Mouse (Mus musculus): ENCODE measurements around the gene Hoxd13. TPM values are rescaled to one million over a fixed set of nuclear protein-coding genes. Genes with fewer than 3 reads are reported as not detected.

Gene Hoxd13
- polyA plus RNA-seq, 1 experiment from 2014 or later = 0.57 TPM

DNA sequence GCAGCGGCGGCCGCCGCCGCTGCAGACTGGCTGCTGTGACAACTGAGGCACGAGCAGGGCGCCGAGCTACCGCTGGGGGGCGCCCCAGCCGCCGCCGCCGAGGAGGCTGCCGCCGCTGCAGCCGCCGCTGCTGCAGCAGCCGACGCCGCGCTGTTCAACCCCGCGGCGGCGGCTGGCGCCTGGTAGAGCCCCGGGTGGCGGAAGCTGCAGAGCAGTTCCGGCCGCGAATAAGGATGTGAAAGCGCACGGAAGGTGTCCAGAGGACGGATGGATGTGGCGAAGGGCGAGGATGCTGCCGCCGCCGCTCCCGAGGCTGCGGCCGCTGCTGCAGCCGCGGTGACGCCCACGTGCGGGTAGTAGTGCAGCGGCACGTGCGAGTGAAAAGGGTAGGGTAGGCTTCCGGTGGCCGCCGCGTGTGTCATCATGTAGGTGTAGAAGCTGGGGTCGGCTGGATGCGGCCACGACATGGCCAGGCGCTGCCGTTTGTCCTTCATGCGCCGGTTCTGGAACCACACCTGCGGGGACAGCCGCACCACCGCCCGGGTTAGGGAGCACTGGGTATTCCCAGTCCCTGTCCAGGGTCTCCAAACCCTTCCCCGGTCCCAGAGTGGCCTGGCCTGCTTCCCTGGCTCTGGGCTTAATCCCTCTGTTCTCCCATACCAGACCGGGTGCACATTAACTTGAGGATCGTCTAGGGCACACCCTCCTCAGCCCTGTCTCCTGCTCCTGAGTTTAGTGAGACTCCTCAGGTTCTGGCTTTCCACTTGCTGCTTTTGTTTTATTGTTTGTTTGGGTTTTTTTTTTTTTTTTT is 12.1 kb upstream of the Hoxd13 start:
- under 1% methylated on average over 54 of the region's 69 CpGs for WGBS
- H3K4me1 ChIP-seq = peaks cover 17% of the 10 kb centered on the region
- H3K9me3 ChIP-seq = no peaks in the 10 kb centered on the region
- ATAC-seq (ENCODE audit: low FRiP score, low read depth) = peak; percentile 32; the same call in 1 of the 2 replicates
- no peak overlapping the region for H3K27ac ChIP-seq
- peak overlapping the region; percentile 62 for H3K4me2 ChIP-seq (replicated peaks)
- no peaks in the 10 kb centered on the region for H3K36me3 ChIP-seq
- H3K9ac ChIP-seq = peak overlapping the region; percentile 40; the same call in 1 of the 2 replicates
- peak overlapping the region; percentile 33 for H3K4me3 ChIP-seq
- H3K27me3 ChIP-seq (replicated peaks) = peaks cover 83% of the 10 kb centered on the region

DNA sequence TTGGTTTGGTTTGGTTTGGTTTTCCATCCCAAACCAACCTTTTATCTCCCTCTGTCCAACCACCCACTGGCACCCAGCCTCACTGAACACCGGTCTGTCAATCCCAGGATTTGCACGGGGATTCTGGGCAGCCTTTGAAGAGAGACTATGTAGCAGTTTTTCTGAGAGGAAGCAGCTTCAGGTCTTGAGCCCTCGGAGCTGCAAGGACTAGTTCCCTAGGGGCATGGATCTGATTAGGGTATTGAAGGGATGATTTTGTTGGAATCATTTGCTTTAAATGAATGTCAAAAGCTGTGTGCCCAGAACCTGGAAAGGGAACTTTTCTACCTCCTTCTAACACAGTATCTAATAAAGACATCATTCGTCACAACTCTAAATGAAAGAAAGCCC is 11.5 kb upstream of the Hoxd13 start:
- peaks cover 87% of the 10 kb centered on the region for H3K27me3 ChIP-seq (replicated peaks)
- no peak overlapping the region for H3K9ac ChIP-seq
- H3K4me3 ChIP-seq = no peak overlapping the region
- WGBS = 3% methylated on average over 4 of the region's 4 CpGs
- no peaks in the 10 kb centered on the region for H3K36me3 ChIP-seq
- H3K9me3 ChIP-seq = no peaks in the 10 kb centered on the region
- no peak overlapping the region for H3K27ac ChIP-seq
- no peak for ATAC-seq (ENCODE audit: low FRiP score, low read depth)
- H3K4me2 ChIP-seq (replicated peaks) = no peak overlapping the region
- H3K4me1 ChIP-seq = peaks cover 19% of the 10 kb centered on the region

DNA sequence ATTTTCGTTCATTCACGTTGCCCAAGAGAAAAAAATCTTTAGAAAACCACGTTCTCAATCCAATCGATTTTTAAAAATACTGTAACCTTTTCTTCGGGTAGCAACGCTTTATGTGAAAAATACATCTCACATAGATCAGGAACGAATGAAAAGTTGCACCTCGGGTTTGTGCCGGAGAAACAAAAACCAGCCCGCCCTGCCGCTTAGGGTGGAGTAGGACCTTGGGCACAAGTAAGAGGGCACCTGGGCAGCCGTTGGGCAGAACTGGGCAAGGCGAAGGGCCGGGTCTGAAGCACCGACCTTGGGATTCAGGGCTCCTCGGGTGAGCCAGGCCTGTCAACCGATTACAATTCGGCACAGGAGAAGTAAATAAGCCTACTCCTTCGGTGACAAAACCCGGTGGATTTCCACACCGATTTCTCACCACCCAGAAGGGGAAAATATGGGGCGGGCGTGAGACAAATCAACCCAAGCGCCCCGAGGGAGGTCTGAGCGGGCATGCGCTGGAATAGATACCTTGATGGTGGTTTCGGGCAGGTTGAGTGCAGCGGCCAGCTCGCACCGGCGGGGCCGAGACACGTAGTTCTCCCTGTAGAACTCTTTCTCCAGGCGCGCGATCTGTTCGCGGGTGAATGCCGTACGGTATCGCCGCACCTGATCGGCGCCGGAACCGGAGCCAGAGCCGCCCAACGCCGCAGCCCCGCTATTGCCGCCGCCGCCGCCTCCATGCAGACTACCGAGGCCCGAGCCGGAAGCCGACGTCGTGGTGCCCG is 10.7 kb upstream of the Hoxd13 start:
- Histone ChIP-seq H3K36me3 (no peaks in the 10 kb centered on the region), H3K27me3 (replicated peaks) (peaks cover 87% of the 10 kb centered on the region), H3K9me3 (no peaks in the 10 kb centered on the region), H3K4me3 (peak overlapping the region; percentile 15; the same call in 1 of the 2 replicates), H3K9ac (peak overlapping the region; percentile 35; the same call in 1 of the 2 replicates), H3K4me1 (peaks cover 20% of the 10 kb centered on the region), H3K4me2 (replicated peaks) (peak overlapping the region; percentile 35), H3K27ac (no peak overlapping the region)
- WGBS = 2% methylated on average over 62 of the region's 62 CpGs
- ATAC-seq (ENCODE audit: low FRiP score, low read depth) = no peak

DNA sequence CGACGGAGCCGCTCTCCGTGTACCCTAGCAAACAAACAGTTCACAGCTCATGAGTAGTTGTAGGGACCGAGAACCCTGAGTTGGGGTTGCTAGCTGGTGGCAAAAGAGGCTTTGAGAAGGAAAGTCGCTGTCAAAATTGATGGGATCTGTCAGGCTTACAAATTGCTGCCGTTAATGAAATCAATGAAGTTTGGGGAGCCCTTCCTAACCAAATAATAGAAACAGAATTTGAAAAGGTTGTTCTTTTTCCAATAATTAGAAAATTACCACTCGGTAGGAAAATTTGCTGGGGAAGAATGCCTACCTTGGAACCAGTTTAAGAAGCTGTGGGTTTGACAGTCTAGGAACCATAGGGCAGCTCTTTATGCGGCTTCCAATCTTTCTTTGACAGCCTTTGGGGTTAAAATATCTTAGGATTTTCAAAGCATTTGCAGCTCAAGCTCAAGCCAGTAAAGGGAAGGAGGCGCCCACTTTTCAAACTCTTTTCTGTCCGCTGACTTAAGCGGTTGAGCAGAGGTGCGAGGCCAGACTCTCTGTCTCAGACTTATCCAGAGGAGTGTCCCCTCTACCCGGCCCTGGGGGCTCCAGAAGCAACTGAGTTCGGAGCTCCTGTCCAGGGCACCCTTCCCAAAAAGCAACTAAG is 10.0 kb upstream of the Hoxd13 start:
- Histone ChIP-seq H3K36me3 (no peaks in the 10 kb centered on the region), H3K27ac (no peak overlapping the region), H3K9ac (peak overlapping the region; percentile 35), H3K27me3 (replicated peaks) (peaks cover 92% of the 10 kb centered on the region), H3K9me3 (no peaks in the 10 kb centered on the region), H3K4me2 (replicated peaks) (peak overlapping the region; percentile 35), H3K4me3 (peak overlapping the region; percentile 20), H3K4me1 (peaks cover 20% of the 10 kb centered on the region)
- under 1% methylated on average over 15 of the region's 15 CpGs for WGBS
- no peak for ATAC-seq (ENCODE audit: low FRiP score, low read depth)

DNA sequence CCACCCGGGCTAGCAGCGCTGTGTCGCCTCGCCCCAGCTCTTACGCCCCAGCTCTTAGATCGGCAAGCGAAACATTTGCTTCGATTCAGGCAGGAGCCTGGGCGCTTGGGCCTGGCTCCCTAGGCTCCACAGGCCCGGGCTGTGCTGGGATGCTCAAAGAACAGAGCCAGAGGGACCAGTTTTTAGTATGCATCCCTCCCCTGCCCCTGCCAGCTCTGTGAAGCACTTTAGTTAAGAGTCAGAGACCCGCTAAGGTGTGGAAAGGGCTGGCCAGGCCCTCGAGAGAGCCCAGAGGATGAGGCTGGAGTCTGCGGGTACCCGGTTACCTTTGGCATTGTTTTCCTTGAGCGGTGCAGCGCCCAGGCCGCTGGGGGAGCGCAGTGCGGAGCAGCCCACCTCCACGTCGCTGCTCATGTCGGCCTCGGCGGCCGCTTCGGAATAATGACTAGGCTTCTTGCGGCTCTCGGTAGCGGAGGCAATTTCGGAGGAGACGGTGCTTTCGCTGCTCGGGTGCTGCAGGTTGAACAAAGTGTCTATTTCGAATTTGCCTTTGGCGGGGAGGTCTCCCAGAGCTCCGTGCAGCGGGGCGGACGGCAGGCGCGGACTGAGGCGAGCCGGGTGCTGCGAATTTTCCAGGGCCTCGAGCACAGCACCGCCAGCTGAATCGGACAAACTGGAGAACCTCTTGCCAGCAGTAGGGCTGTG is 9.3 kb upstream of the Hoxd13 start:
- H3K4me3 ChIP-seq = peak overlapping the region; percentile 20; the same call in 1 of the 2 replicates
- H3K9me3 ChIP-seq = no peaks in the 10 kb centered on the region
- no peak overlapping the region for H3K27ac ChIP-seq
- H3K4me2 ChIP-seq (replicated peaks) = peak overlapping the region; percentile 23; the same call in 1 of the 2 replicates
- no peak for ATAC-seq (ENCODE audit: low FRiP score, low read depth)
- H3K4me1 ChIP-seq = peaks cover 20% of the 10 kb centered on the region
- H3K36me3 ChIP-seq = no peaks in the 10 kb centered on the region
- under 1% methylated on average over 47 of the region's 47 CpGs for WGBS
- H3K27me3 ChIP-seq (replicated peaks) = peaks cover 96% of the 10 kb centered on the region
- H3K9ac ChIP-seq = peak overlapping the region; percentile 29

DNA sequence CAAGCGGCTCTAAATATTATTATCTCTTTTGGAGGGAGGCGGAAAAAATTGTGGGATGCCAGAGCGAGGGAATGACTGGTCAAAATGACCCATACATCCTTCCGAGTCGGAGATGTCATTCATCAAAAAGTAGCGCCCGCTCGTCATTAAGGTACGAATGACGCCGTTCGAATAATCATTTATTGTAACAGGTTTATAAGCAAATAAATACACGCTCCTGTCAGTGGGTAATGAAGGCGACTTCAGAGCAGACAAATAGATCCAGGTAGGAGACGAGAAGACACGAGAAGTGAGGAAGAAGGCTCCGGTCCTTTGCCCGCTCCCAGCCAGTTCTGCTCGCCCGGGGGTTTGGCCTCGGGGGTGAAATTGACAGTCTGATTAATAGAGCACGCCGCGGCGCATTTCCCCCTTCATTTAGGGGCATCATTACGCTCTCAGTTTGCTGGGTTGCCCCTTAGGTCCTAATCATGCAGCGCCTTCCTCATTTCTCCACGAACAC is 8.6 kb upstream of the Hoxd13 start, which contains the start of gene Evx2:
TSS of gene Evx2 (minus strand) at position 51 of the 499 bp plus-strand sequence.
- ATAC-seq (ENCODE audit: low FRiP score, low read depth) = no peak
- Histone ChIP-seq H3K4me3 (peak within 1 kb of the TSS; percentile 20; the same call in 1 of the 2 replicates), H3K27ac (no peak within 1 kb of the TSS), H3K9me3 (no peaks in the 10 kb centered on the region), H3K27me3 (replicated peaks) (peaks cover 96% of the 10 kb centered on the region), H3K36me3 (no peaks in the 10 kb centered on the region), H3K4me2 (replicated peaks) (peak within 1 kb of the TSS; percentile 24; the same call in 1 of the 2 replicates), H3K9ac (peak within 1 kb of the TSS; percentile 29), H3K4me1 (peaks cover 20% of the 10 kb centered on the region)
- under 1% methylated on average over 28 of the region's 28 CpGs for WGBS

DNA sequence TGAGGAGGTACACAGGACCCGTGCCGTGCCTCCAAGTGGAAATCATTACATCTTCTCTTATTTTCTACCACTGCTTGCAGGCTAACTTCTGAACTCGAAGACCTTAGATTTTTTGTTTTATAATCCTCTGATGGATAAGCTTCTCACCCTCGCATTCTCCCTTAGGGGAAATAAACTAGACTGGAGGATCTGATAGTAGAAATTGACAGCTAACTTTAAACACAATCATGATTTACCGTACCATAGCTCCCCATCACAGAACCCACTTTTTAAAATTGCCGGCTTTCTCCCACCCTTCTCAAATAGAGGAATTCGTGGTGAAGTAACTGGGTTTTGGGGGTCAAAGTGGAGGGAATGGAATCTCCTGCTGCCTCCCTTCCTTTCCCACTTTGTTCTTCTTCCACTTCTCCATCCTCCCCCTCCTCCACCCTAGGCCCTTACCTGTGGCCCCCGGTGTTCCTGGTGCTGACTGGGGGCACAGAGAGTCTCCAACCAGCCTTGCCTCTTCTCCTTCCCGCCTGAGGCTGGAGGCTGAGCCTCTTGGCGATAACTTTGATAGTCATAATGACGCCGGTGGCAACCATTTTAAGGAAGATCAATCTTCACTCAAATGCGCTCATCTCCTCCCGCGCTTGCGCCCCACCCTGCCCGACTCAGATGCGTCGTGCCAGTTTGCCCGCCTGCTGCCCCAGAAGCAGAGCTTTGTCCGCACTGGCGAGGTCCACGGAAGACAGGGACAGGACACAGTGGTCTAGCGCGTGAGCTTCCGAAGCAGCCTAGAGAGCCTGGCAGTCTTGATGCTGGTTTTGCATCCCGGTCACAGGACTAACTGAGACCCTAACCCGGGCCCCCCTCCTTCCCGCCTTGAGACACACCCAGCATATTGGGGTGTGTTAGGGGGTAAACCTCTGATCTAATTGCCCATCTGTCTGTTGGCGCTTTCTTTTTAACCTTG is 7.4 kb upstream of the Hoxd13 start:
- Histone ChIP-seq H3K36me3 (no peaks in the 10 kb centered on the region), H3K4me1 (peaks cover 19% of the 10 kb centered on the region), H3K4me2 (replicated peaks) (peak overlapping the region; percentile 28), H3K4me3 (peak overlapping the region; percentile 16; the same call in 1 of the 2 replicates), H3K9ac (no peak overlapping the region), H3K9me3 (no peaks in the 10 kb centered on the region), H3K27ac (no peak overlapping the region), H3K27me3 (replicated peaks) (peaks cover 95% of the 10 kb centered on the region)
- ATAC-seq (ENCODE audit: low FRiP score, low read depth) = no peak
- 2% methylated on average over 30 of the region's 30 CpGs for WGBS

DNA sequence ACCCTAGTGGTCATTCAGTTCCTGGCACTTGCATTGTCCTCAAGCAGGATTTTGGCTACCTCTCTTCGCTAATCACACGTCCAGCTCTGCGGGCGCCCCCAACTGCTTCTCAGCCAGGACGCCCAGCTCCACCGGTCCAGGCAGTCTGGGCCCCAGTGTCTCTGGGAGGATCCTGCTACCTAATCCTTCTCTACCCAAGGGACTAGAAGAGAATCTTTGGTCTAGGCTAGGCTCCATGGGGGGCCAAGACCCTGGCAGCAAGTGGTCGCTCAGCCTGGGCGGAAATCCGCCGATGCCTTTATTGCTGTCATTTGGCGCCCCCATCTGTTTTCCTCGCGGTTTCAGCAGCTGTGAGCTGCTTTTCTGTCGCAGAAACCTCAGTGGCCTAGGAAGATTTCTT is 6.4 kb upstream of the Hoxd13 start:
- H3K4me3 ChIP-seq = no peak overlapping the region
- no peak for ATAC-seq (ENCODE audit: low FRiP score, low read depth)

DNA sequence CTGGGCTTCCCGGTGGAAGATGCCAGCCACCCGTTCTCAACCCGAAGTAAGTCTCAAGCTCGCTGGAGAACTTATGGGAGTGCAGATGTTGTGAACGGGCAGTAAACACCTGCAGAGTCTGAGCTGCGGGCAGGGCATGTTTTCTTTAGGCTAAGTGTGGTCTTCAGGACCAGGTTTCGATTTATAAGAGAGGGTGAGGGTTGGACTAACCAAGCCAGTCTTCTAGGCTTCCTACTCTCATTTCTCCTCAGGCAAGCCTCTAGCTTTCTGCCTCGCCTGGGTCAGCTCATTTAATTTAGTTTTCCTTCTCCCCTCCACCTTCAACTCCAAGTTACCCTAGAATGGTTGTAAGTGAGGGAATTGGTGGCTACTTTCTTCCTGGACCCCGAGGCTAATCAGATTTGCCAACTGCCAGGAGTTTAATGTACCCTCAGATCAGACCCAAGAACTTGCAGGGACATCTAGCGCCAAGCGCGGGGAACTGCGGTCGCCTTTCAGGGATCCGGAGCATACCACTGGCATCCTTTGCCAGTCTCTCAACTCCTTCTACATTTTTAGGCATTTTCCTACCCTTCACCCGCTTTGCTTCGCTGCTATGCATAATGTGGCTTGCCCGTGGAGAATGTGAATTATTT is 4.7 kb upstream of the Hoxd13 start:
- Histone ChIP-seq H3K36me3 (no peaks in the 10 kb centered on the region), H3K9ac (no peak overlapping the region), H3K4me3 (no peak overlapping the region), H3K4me1 (peaks cover 19% of the 10 kb centered on the region), H3K27me3 (replicated peaks) (peaks cover 96% of the 10 kb centered on the region), H3K9me3 (no peaks in the 10 kb centered on the region), H3K27ac (no peak overlapping the region), H3K4me2 (replicated peaks) (no peak overlapping the region)
- 5% methylated on average over 18 of the region's 18 CpGs for WGBS
- no peak for ATAC-seq (ENCODE audit: low FRiP score, low read depth)

More for the DNA sequence above, 6.4 kb upstream of the Hoxd13 start:
- H3K36me3 ChIP-seq = no peaks in the 10 kb centered on the region
- H3K4me1 ChIP-seq = peaks cover 13% of the 10 kb centered on the region
- no peak overlapping the region for H3K9ac ChIP-seq
- whole genome bisulfite sequencing = under 1% methylated on average over 14 of the region's 14 CpGs
- H3K27ac ChIP-seq = no peak overlapping the region
- H3K4me2 ChIP-seq (replicated peaks) = peak overlapping the region; percentile 38
- peaks cover 95% of the 10 kb centered on the region for H3K27me3 ChIP-seq (replicated peaks)
- no peaks in the 10 kb centered on the region for H3K9me3 ChIP-seq

DNA sequence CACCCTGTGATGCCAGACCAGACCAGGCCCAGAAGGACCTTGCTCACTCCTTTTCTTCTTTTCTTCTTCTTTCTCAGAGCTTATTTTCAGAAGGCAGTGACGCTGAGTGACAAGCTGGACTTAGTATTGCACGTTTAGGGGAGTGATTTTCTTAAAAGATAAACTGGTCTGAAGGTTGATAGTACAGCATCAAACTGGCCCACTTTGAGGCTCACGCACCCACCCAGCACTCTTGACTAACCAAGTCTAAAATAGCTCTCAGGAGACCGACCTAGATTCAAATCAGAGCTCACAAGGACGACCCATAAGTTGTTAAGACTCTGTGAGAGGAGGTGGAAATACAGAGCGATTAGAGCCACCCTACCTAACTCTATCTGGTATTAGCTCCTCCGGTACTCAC is 1.7 kb upstream of the Hoxd13 start:
- no peaks in the 10 kb centered on the region for H3K36me3 ChIP-seq
- ATAC-seq (ENCODE audit: low FRiP score, low read depth) = no peak
- H3K27me3 ChIP-seq (replicated peaks) = peaks cover 95% of the 10 kb centered on the region
- peaks cover 16% of the 10 kb centered on the region for H3K4me1 ChIP-seq
- no peak overlapping the region for H3K4me3 ChIP-seq
- H3K4me2 ChIP-seq (replicated peaks) = no peak overlapping the region
- no peak overlapping the region for H3K9ac ChIP-seq
- WGBS = 2% methylated on average over 7 of the region's 7 CpGs
- H3K9me3 ChIP-seq = no peaks in the 10 kb centered on the region
- H3K27ac ChIP-seq = no peak overlapping the region

All from neural tube, embryonic 12.5 days (tissue).